Mouse (Mus musculus): ENCODE measurements around the gene Esrrg.

Gene Esrrg

DNA sequence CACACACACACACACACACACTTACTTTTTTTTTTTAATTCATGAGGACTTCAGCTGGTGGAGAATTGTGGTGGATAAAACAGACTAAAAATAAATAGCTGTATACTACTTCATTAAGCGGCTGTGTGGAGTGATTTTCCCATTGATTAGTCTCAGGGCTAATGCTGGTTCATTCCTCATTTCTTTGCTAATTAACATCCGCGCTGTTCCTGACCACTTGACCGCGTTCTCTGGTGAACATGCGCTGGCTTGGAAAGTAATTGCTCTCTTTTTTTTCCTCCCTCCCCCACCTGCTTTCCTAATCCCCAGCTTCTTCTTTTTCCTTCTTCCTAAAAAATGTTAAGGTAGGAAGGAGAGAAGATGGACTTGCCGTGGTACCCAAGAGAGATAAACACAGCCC, 222.3 kb downstream of the Esrrg start:
- no peak for DNase-seq (ENCODE audit: low spot score)

DNA sequence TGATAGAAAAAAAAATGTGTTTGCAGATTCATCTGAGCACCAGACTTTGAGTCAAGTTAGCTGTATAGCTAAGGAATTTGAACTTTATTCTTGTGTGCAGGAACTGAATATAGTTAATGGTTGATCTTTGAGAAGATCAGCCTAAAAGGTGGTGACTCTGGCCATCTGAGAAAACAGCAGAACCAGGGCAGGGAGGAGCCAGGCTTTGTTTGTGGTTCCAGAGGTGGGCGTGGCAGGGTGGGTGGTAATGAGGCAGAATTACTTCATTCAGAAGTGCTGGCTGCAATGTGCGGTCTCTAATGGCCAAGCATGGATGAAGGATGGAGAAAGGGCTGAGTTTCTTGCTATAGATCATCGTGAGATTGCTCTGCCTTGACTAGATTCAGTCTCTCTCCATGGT, 224.3 kb downstream of the Esrrg start:
- DNase-seq (ENCODE audit: low spot score), result no peak

DNA sequence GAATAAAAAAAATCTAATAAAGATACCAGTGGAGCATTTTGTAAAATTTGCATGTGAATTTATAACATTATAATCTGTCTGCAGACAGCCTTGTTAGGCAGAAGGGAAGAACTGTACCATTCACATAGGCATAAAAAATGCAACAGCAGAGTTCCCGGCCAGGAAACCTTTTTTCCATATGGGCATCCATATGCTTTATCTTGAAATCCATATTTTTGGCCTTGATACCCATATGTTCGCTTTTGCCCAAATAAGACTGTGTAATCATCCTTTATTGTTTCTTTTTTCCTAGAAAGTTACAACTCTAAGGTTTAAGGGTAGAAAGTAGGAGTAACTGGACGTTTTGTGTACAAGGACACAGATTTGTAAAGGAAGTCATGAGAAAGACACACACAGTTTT, 226.0 kb downstream of the Esrrg start:
- no peak for DNase-seq (ENCODE audit: low spot score)

DNA sequence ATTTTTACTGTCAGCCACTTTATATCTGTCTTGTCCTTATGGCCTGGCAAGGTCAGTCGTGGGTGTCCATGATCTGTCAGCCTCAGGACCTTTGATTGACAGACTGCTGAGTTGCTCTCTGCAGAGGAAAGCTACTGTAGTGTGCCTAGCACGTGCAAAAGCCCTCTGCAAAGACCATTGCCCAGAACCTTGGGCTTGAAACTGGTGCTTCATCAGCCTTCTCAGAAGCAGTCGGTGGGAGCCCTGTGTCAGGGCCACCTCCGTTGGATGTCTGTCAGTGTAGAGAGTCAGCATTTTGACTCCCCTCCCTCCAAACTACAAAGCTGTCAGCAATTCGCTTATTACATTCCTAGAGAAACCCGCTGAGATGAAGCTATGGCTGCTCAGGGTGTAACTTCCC, 227.8 kb downstream of the Esrrg start:
- no peak for DNase-seq (ENCODE audit: low spot score)

DNA sequence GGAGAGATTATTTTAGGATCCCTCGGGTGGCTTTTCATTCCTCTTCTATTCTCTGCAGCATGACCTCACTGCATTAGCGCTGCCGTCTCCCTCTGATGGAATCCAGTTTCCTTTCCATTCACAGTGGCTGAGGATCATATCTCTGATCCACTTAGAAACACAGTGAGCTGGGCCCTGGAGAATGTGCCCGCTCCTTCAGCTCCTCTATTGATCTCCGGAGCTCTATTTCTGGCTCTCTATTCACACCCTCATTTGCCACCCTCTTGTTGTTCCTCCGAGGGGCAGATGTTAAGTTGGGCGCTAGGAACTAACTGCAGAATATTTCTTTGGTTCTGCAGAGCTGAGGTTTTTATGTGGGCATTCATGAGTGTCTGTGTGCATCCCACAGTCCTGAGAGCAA, 228.3 kb downstream of the Esrrg start:
- DNase-seq (ENCODE audit: low spot score), result peak; percentile 58

DNA sequence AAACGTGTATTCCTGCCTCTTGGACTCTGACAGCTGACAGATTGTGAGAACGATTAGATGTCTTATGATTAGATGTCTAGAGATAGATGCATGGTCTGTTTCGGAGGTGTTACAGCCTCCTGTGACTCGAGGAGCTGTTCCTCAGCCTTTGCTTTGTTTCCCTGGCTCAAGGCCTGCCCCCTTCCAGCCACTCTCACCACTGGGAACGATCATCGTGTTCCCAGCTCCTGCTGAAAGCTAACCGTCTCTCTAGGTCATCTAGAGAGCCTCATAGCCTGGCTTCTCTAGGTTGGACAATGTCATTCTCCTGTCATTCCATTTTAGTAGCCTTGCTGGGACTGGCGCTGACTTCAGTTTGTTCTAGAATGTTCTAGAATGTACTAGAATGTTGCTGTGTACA, 233.0 kb downstream of the Esrrg start:
- DNase-seq (ENCODE audit: low spot score), result no peak

DNA sequence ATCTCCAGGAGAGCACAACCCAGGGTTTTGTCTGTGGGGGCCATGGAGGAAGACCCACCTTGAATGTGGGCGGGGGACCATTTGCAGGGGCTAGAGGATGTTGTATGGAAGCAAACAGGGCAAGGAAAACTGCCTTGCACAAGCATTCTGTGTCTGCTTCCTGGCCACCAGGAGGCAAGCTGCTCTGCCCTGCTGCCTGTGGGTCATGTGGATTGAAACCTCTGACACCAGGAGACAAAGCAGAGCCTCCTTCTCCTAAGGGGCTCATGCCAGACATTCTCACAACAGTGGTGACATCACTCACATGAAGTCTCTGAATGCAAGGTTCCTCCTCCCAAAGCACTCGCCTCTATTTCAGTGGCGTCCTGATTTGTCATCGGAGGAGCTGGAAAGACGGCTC, 234.1 kb downstream of the Esrrg start:
- no peak for DNase-seq (ENCODE audit: low spot score)

DNA sequence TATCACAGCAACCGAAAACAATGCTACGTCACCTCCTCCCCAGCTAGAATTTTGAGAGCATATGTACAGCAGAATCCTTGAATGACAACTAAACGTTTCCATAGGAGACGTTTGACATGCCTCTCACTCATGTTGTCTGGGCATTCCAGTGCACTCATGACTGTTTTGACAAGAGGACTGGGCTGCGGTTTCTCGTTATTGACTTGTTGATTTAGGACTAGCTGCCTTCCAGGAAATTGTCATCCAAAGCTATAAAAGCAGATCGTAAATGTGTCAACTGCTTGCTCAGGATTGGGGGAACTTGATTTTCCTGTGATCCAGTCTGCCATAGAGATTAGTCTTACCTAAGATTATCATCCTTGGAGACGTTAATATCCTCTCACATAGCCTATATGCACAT, 245.6 kb downstream of the Esrrg start:
- peak; percentile 32 for DNase-seq (ENCODE audit: low spot score)

DNA sequence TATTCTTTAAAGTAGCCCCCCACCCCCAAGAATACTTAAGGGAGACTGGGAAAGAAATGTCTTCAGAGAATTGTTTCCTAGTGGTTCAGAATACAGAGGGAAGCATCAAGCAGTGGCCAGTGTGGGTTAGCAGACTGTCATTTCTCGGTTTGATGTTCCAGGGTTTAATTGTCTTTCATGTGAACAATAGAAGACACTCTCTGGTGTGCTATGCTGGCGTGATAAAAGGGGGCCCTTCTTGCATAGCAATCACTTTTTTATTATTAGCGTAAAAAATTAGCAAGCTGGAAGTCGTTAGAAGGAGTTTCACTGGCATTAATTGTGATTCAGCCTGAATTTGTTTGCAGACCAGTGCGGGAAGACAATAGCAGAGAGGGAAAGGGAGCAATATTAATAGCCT, 253.7 kb downstream of the Esrrg start:
- DNase-seq (ENCODE audit: low spot score), result no peak

DNA sequence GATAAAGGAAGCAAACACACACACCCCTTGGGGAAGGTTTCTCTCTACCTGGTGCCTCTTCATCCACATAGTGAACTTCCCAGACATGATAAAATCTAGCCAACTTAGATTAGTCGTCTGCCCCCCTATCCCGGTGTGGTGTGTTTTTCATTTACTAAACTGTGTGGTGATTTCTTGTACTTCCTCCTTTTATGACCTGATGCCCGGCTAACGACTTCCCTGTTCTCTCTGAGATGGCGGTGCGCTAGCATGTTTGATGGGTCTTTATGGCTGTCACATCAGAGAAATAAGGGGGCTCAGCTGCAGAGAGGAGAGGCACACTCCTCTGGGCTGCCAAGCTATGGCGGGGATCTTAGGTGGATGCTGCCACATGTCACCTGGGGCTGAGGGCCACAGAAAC, 259.8 kb downstream of the Esrrg start:
- no peak for DNase-seq (ENCODE audit: low spot score)

DNA sequence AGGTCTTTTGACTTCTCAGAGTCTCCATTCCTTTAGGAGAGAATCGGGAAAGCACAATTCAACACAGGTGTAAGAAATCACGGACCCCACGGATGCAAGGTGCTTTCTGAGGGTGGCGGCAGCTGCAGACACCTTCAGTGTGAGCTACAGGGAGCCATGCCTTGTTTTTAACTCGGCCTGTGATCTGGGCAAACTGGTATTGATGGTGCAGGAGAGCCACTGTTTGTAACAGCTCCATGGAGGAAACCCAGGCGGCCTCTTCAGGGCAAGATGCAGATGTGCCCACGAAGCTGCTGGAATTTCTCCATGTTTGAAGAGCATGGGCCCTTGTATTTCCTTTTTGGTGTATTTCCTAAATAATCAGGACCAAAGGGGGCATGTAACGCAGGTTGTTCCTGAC, 263.6 kb downstream of the Esrrg start:
- DNase-seq (ENCODE audit: low spot score), result no peak

DNA sequence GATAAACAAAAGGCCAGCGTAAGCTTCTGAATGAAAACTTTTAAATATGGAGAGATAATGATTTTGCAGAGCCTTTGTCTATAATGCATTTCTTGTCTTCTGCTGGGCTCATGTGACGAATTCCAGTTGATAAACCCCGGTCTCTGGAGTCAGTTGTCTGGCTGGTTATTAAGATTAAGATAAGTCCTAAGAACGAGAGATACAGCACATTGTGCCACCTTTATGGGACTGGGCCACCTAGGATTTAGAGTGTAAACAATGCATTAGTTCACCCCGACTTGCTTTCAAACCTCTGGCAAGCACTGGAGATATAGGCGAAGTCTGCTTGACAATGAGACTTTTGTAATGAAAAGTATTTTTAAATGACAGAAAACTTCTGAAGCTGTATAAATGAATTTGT, 264.2 kb downstream of the Esrrg start:
- no peak for DNase-seq (ENCODE audit: low spot score)

DNA sequence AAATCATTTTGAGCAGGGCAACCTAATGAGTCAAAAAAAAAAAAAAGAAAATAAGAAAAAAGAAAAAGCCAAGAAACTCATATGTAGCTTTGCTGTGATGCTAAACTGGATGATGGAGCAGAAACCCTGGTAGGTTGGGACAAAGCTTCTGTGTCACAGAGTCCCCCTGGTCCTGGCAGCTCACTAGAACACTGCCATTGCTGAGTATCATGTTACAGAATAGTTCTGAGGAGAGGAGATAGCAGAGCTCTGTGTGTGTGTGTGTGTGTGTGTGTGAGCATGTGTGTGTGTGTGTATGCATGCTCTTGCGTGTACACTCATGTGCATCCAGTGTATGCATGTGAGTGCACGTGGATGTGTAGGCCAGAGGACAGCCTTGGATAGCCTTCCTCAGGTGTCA, 265.2 kb downstream of the Esrrg start:
- no peak for DNase-seq (ENCODE audit: low spot score)

DNA sequence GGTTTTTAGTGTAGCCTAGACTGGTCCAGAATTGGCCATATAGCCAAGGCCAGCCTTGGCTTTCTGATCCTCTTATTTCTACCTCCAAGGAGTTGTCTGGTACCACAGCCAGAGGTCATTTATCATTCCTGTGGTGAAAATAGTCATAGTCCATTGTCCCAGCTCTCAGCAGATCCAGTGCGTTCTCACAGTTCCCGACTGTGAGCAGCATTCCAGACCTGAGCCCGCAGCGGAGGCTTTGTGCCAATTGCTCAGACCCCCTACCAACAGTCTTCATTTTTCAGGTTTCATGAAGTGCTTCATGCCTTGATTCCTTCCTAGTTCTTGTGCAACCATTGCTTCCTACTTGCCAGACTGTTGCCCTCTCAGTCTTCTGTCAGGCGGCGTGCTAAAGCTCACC, 278.7 kb downstream of the Esrrg start:
- DNase-seq (ENCODE audit: low spot score), result no peak

DNA sequence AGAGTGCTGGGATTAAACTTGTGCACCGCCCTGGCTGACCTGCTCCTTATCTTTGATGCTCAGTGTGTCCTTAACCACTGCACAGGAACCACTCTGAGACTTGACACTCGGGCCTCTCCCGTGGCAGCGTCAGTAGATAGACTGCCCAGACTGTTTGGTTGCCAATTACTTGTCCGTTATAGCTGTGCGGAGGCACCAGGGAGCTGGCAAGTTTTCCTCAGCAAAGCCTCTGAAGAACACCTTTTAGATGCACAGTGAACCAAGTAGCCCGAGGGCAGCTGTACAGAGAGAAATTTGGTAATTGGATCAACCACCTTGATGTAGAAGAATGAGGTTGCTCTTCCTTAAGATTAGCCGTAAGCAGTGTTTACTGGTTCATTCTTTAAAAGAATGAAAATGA, 279.6 kb downstream of the Esrrg start:
- DNase-seq (ENCODE audit: low spot score), result no peak

DNA sequence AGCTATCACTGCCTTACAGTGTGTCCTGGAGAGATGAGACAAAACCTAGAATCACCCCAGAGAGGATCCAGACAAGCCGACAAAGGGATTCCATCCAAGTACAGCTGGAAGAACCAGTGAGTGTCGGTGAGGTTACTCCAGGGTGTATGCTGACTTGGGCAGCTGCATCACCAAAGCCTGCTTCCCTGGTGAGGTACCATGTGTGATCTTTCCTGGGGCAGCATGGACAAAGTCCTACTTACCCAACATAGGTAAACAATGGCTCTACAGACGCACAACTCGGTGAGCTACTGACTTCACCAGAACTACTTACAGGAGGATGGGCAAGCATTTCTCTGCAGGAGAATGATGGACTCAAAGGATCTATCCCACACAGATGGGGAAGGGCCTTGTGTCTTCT, 280.5 kb downstream of the Esrrg start:
- no peak for DNase-seq (ENCODE audit: low spot score)

DNA sequence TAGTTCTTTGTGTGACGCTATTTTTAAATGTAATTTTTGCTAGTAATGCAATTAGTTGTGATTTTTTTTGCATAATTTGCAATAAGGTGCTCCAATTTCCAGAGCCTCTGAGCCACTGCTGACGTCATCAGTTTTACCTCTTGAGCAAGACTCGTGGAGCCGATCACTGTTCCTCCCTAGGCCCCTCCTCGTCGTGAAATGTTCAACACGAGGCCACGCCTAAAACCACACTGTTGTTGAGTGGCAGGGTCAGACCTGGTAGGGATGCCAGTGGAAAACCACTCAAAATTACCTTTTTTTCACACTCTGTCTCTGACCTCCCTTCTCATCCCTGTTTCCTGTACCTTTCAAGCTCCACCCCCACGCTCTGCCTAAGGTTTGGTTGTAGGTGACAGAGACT, 282.7 kb downstream of the Esrrg start:
- DNase-seq (ENCODE audit: low spot score), result no peak

DNA sequence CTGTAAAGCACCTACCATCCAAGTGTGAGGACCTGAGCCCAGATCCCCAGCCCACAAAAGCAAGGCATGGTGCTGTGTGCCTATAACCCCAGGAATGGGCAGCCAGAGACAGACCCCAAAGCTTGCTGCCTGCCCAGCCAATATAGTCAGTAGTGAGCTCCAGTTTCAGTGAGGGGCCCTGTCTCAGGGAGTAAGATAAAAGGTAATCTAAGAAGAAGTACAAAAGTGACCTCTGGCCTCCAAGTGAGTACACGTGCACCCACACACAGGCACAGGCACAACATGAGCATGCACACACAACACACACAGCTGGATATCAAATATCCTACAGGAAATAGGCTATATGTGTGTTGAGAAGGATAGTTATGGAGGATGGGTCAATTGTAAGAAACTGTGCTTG, 286.9 kb downstream of the Esrrg start:
- no peak for DNase-seq (ENCODE audit: low spot score)

DNA sequence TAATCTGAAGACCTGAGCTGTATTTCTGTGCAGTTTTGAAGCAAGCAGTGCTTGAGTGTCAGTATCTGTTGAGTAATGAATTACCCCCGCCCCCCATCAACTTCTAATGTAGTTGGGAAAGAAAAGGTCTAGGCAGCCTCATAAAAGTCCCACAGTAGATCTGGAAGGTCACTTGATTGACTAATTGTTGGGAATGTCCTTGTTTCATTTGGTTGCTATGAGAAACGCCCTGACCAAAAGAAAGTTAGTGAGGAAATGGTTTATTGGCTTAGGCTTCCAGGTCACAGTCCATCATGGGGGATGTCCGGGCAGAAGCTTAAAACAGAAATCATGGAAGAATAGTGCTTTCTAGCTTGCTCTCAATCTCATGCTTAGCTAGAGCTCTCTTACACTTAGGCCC, 287.7 kb downstream of the Esrrg start:
- DNase-seq (ENCODE audit: low spot score), result no peak

DNA sequence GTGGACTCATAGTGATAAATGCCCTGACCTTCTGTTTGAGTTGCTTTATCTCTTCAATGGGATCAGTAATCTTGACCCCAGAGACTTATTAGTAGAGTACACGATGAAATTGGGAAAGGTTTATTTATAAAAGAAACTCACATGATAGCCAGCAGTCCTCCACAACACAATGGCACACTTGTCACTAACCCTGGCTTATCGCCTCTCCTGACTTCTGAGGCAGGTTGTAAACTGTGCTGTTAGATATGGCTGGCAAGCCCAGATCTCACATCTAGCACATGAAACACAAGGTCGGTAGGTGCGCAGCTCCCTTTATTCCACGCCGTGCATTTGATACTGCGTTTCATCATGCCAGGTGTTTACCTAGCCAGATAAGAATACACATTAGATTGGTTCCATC, 288.3 kb downstream of the Esrrg start:
- no peak for DNase-seq (ENCODE audit: low spot score)

DNA sequence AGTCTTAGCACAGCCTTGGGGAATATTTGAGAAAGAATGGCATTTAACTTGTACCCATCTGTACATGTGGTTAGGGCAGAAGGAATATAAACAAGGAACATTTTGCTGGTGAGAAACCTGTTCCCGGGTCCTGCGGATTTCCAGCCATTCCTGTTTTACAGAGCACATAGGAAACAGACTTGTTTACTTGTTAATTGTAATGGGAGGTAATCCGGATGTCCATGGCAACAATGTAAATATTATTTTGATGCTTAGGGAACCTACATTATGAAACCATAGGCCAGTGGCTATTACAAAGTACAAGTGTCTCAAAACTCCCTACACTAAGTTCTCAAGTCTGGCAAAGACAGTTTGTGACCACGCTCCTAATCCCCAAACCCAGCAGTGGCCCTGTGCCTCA, 290.9 kb downstream of the Esrrg start:
- DNase-seq (ENCODE audit: low spot score), result no peak

DNA sequence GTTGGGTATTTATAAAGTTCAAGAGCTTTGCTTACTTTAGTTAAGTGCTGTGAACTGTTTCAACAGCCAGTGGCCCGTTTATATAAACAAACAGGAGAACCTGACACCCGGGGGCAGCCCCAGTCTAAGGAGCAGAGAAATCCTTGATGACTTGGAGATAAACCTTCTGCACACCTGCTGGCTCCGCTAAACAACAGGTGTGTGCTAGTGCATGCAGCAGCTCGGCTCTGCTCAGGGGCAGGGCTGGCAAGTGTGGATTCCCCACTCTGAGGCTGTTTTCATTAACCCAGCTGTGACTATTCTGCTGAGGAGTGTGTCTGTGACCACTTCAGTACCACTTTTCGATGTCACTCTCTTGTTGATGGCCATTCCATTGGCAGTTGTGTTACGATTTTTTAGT, 292.2 kb downstream of the Esrrg start:
- no peak for DNase-seq (ENCODE audit: low spot score)

DNA sequence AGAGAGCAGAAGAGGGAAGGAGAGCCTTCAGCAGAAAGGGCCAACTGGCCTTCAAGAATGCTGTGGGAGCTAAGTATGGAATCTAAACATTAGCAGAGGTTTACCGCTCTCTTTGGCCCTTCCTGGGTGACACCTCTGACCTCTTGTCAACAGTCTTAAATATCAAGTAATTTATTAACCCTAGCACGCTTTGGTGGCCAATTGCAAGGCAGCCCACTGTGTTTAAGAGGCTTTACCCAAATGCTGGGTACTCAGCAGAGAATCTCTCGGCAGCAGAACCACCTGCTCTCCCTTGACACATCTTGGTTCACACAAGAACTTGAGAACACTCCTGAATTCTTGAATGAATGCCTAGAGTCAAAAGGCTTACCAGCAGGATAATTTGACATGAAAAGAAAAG, 293.6 kb downstream of the Esrrg start:
- DNase-seq (ENCODE audit: low spot score), result peak; percentile 35

DNA sequence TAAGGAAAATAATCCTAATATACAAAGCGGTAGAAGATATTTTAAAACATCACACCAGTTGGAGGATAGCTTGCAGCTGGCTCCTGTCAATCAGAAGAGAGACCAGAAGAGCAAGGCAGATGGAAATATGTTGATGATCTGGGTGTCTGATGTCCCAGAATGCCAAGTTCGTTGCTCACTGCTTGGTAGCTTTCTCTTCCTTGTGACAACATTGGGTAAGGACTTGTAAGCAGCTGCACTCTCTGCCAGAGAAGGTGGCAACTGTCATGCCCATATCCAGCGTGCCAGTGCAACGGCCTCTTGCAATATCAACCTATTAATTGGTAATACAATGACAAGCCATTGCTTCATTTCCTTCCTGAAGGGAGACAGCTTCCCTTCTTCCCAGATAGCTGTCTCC, 296.1 kb downstream of the Esrrg start:
- DNase-seq (ENCODE audit: low spot score), result no peak

DNA sequence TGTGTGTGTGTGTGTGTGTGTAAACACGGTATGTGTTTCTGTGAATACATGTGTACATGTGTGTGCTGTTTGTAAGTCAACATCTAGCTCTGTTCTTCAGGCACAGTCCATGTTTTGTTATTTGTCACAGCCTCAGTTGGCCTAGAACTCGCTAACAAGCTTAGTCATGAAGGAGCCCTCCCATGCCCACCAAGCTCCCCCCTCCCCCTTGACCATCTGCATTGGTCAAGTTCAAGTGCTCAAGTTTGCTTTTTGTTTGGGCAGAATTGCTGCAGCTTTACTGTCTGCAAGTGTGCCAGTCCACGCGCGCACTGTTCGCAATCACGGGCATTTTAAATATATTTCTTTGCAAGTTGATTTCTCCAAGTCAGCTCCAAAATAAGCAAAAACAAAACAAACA, 298.8 kb downstream of the Esrrg start:
- DNase-seq (ENCODE audit: low spot score), result peak; percentile 23

DNA sequence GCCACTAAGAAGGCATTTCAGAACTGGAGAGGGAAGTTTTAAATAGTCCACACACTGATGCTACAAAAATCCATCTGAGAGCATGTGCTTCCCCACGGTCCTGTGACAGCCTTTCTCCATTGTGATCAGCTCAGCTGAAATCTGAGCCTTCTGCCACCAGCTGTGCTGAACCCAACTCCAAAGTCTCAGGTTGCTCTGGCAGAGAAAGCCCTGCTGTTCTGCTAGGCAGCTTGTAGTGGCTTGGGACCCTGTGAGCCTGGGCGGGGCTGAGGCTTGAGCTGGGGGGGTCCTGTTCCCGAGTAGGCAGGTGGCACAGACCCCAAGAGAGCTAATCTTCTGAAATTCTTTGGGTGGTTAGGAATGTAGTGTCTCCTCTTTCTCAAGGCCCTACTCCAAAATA, 299.3 kb downstream of the Esrrg start:
- DNase-seq (ENCODE audit: low spot score), result peak; percentile 79

All from embryo, embryonic 10 days (tissue).